Mouse (Mus musculus) neural tube, embryonic 14.5 days (tissue): Measurements from ENCODE around the gene Nadk. TPM values are rescaled to one million over a fixed set of nuclear protein-coding genes. Genes with fewer than 3 reads are reported as not detected.
"Not testable (repeated sequence)": the region's sequence is repeated elsewhere in the genome, so short reads cannot be mapped to it uniquely, and the experiment has no call there.

ENCODE experiments used
- ATAC-seq: fragments of 200-750 bp; cut with Nextera tagmentation; 2 replicates; pipeline ENCODE4 v1.8.0; 2017; ENCODE audit warnings: low read depth, mild to moderate bottlenecking, moderate TSS enrichment, moderate library complexity
- H3K27ac ChIP-seq: fragments of 300-500 bp; sonication (generic); 2 replicates; pipeline ENCODE4 v1.5.1; 2014; ENCODE audit warnings: low read depth, mild to moderate bottlenecking, control low read depth, low read length, moderate library complexity, mixed read lengths
- H3K27me3 ChIP-seq: fragments of 300-500 bp; sonication (generic); 2 replicates; pipeline ENCODE4 v1.6.1; 2014; ENCODE audit warnings: low read length; ENCODE audit not compliant: control insufficient read depth, insufficient read depth
- H3K36me3 ChIP-seq: fragments of 300-500 bp; sonication (generic); 2 replicates; pipeline ENCODE4 v1.6.1; 2014; ENCODE audit warnings: low read length, mixed read lengths; ENCODE audit not compliant: control insufficient read depth, insufficient read depth
- H3K4me1 ChIP-seq: fragments of 300-500 bp; sonication (generic); 2 replicates; pipeline ENCODE4 v1.6.1; 2014; ENCODE audit warnings: low read length; ENCODE audit not compliant: control insufficient read depth, insufficient read depth
- H3K4me2 ChIP-seq: fragments of 300-500 bp; sonication (generic); 2 replicates; pipeline ENCODE4 v1.6.1; 2014; ENCODE audit warnings: mild to moderate bottlenecking, low read depth, low read length, control low read depth
- H3K4me3 ChIP-seq: fragments of 300-500 bp; sonication (generic); 2 replicates; pipeline ENCODE4 v1.5.1; 2014; ENCODE audit warnings: low read depth, low read length, control low read depth, mixed read lengths
- H3K9ac ChIP-seq: fragments of 300-500 bp; sonication (generic); replicated peaks from 2 replicates; pipeline ENCODE4 v1.6.1; 2014; ENCODE audit warnings: low read depth, mild to moderate bottlenecking, control low read depth, low read length, mixed read lengths
- H3K9me3 ChIP-seq: fragments of 300-500 bp; sonication (generic); 2 replicates; pipeline ENCODE4 v1.6.1; 2016; ENCODE audit warnings: low read length; ENCODE audit not compliant: control insufficient read depth
- WGBS: fragments of 180-500 bp; shearing (Covaris S2); extraction: QIAGEN DNeasy Blood & Tissue Kit; methylation state at CpG from one replicate; pipeline ENCODE4 v1.1.7; 2014; 5-methylcytosine and 5-hydroxymethylcytosine counted together
- polyA plus RNA-seq: library from polyadenylated mRNA; unstranded; fragments of >200 nt; fragmentation: Nextera tagmentation; extraction: Ambion mirVana; gene quantifications from 2 replicates; pipeline ENCODE4 v1.2.1, GENCODE M21; 2014

Nadk gene
- polyA plus RNA-seq, 1 experiment from 2014 or later, result 79.1 TPM

DNA sequence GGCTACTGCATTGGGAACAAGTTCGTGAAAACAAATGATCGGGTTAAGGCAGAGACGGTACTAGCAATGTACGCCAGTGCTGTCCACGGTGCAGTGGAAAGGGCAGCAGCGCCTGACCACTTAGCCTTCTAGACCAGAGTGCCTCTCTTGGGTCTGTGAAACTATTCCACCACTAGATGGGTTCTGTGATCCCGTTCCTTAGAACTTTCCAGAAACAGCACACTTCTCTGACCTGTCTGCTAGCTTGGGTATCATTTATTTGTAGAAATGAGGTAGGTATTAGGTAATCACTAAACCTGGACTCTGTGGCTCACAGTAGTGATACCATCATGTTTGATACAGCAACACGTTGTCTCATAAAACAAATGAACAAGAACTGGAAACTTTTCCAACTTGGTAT lies 4.4 kb downstream of the Nadk start:
- H3K27me3 ChIP-seq, result no peaks in the 10 kb centered on the region
- no peak overlapping the region for H3K27ac ChIP-seq
- no peak overlapping the region for H3K4me2 ChIP-seq
- 83% methylated on average over 8 of the region's 8 CpGs for WGBS
- H3K9me3 ChIP-seq, result no peaks in the 10 kb centered on the region
- peaks cover 17% of the 10 kb centered on the region for H3K4me1 ChIP-seq
- H3K9ac ChIP-seq, result no peak overlapping the region
- no peak for ATAC-seq
- H3K36me3 ChIP-seq, result no peaks in the 10 kb centered on the region
- H3K4me3 ChIP-seq, result no peak overlapping the region

- Histone ChIP-seq H3K4me3 (no peak overlapping the region), H3K4me1 (peaks cover 15% of the 10 kb centered on the region), H3K9me3 (no peaks in the 10 kb centered on the region), H3K4me2 (no peak overlapping the region), H3K36me3 (no peaks in the 10 kb centered on the region), H3K27me3 (no peaks in the 10 kb centered on the region), H3K27ac (no peak overlapping the region), H3K9ac (no peak overlapping the region)
- 14% methylated on average over 2 of the region's 2 CpGs for WGBS
- no peak for ATAC-seq
These were observed 6.0 kb downstream of the Nadk start for GRCm38 (mm10) chr4:155568170-155568569.

- no peak overlapping the region for H3K4me2 ChIP-seq
- no peak overlapping the region for H3K4me3 ChIP-seq
- no peaks in the 10 kb centered on the region for H3K27me3 ChIP-seq
- H3K9me3 ChIP-seq, result no peaks in the 10 kb centered on the region
- peaks cover 15% of the 10 kb centered on the region for H3K4me1 ChIP-seq
- 94% methylated on average over 7 of the region's 7 CpGs for WGBS
- H3K36me3 ChIP-seq, result no peaks in the 10 kb centered on the region
- H3K27ac ChIP-seq, result no peak overlapping the region
- H3K9ac ChIP-seq, result no peak overlapping the region
- ATAC-seq, result no peak
These were observed 6.6 kb downstream of the Nadk start for GRCm38 (mm10) chr4:155568632-155569370.

GRCm38 (mm10) chr4:155569818-155570217 lies 7.6 kb downstream of the Nadk start:
- ATAC-seq, result no peak

DNA sequence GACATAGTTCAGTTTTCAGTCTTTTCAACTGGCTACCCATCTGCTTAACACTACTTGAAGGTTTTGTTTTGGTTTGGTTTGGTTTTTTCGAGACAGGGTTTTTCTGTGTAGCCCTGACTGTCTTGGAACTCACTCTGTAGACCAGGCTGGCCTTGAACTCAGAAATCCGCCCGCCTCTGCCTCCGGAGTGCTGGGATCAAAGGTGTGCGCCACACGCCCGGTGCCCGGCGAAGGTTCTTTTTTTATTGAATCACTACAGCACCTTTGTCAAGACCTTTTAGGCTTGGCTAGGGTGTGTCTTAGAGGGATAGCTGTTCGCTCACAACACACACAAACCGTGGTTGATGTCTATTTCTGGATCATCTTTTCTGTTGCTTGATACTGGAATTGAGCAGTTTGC lies 8.1 kb downstream of the Nadk start:
- H3K4me2 ChIP-seq, H3K9me3 ChIP-seq, H3K4me1 ChIP-seq, H3K27ac ChIP-seq, H3K4me3 ChIP-seq, H3K9ac ChIP-seq, ATAC-seq, H3K36me3 ChIP-seq, H3K27me3 ChIP-seq: not testable (repeated sequence)
- WGBS, result 91% methylated on average over 11 of the region's 11 CpGs

More at GRCm38 (mm10) chr4:155569818-155570217, 7.6 kb downstream of the Nadk start:
- Histone ChIP-seq H3K4me2 (no peak overlapping the region), H3K9ac (no peak overlapping the region), H3K4me1 (peaks cover 9% of the 10 kb centered on the region), H3K36me3 (no peaks in the 10 kb centered on the region), H3K4me3 (no peak overlapping the region), H3K9me3 (no peaks in the 10 kb centered on the region), H3K27ac (no peak overlapping the region), H3K27me3 (no peaks in the 10 kb centered on the region)
- 95% methylated on average over 6 of the region's 6 CpGs for WGBS

GRCm38 (mm10) chr4:155571442-155571841 lies 9.3 kb downstream of the Nadk start:
- no peaks in the 10 kb centered on the region for H3K27me3 ChIP-seq
- no peak overlapping the region for H3K9ac ChIP-seq
- H3K36me3 ChIP-seq, result no peaks in the 10 kb centered on the region
- no peak overlapping the region for H3K4me2 ChIP-seq
- H3K9me3 ChIP-seq, result no peaks in the 10 kb centered on the region
- no peak overlapping the region for H3K27ac ChIP-seq
- no peak for ATAC-seq
- no peak overlapping the region for H3K4me3 ChIP-seq
- no peaks in the 10 kb centered on the region for H3K4me1 ChIP-seq
- WGBS, result 89% methylated on average over 2 of the region's 2 CpGs

DNA sequence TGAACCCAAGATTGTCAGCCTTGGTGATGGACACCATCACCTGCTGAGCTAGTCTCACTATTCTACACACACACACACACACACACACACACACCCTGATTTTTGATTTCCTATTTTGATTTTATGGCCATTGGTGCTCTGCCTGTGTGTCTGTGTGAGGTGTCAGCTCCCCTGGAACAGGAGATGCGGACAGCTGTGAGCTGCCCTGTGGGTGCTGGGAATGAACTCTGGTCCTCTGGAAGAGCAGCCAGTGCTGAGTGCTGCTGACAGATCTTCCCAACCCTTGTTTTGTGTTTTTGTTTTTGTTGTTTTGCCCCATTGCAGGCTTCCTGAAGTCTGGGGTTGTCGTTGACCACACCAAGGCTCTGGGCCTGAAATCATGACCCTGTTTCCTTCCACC lies 11.0 kb downstream of the Nadk start:
- no peaks in the 10 kb centered on the region for H3K27me3 ChIP-seq
- 100% methylated on average over 2 of the region's 2 CpGs for WGBS
- no peak overlapping the region for H3K4me3 ChIP-seq
- ATAC-seq, result no peak
- H3K27ac ChIP-seq, result no peak overlapping the region
- H3K9ac ChIP-seq, result no peak overlapping the region
- peaks cover 8% of the 10 kb centered on the region for H3K36me3 ChIP-seq
- H3K9me3 ChIP-seq, result no peaks in the 10 kb centered on the region
- H3K4me1 ChIP-seq, result no peaks in the 10 kb centered on the region
- H3K4me2 ChIP-seq, result no peak overlapping the region

DNA sequence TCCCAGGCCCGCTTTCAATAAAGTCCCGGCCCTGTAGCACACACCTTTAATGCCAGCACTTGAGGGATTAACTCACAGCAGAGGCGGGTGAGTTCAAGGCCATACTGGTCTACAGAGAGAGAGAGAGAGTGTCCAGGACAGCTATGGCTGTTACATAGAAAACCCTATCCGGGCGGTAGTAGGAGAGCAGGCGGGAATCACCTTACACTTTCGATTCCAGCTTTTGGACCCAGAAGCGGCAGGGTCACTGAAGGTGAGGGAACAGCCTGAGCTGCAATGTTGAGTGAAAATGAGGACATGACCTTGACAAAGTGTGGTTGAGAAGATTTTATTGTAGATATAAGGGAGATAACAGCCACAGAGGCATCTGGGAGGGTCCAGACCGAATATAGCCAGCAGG lies 11.7 kb downstream of the Nadk start:
- WGBS, result 99% methylated on average over 9 of the region's 9 CpGs
- Histone ChIP-seq H3K9me3 (no peaks in the 10 kb centered on the region), H3K4me3 (no peak overlapping the region), H3K27ac (no peak overlapping the region), H3K4me2 (no peak overlapping the region), H3K4me1 (no peaks in the 10 kb centered on the region), H3K9ac (no peak overlapping the region), H3K27me3 (no peaks in the 10 kb centered on the region), H3K36me3 (peaks cover 14% of the 10 kb centered on the region)
- no peak for ATAC-seq

GRCm38 (mm10) chr4:155574931-155575330 lies 12.8 kb downstream of the Nadk start:
- no peak overlapping the region for H3K9ac ChIP-seq
- 91% methylated on average over 11 of the region's 11 CpGs for WGBS
- no peak overlapping the region for H3K4me3 ChIP-seq
- H3K9me3 ChIP-seq, result no peaks in the 10 kb centered on the region
- H3K4me2 ChIP-seq, result no peak overlapping the region
- H3K36me3 ChIP-seq, result peaks cover 16% of the 10 kb centered on the region
- H3K27ac ChIP-seq, result no peak overlapping the region
- H3K4me1 ChIP-seq, result no peaks in the 10 kb centered on the region
- ATAC-seq, result no peak
- no peaks in the 10 kb centered on the region for H3K27me3 ChIP-seq
